Comparison of ENCODE assay signal across 8 mouse cellular contexts in the genomic region with DNA sequence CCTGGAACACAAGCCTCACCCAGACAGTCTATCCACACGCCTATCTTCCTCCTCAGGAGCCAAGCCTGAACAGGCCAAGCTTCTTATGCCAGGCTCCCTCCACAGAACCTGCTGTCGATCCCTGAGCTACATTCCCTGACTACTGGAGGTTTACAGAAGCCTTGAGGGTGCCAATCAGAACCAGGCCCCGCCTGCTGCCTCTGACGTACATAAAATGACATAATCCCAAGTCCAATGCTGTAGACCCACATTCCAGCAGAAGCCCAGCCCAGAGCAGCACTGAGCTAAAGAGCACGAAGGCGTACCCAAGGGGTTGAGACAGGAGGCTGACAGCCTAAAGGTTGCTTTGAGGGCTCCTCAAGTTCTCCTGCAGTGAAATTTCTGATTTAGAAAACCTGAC. TPM values are rescaled to one million over a fixed set of nuclear protein-coding genes. Genes with fewer than 3 reads are reported as not detected.
A peak's percentile ranks its signal among the peaks of the same experiment; 100 is the strongest.
DNase-seq lines count a peak whose midpoint lies in the region; ATAC-seq lines count a peak whose summit lies in the region.

No protein-coding gene starts in this region.

- no peaks in the 10 kb centered on the region for H3K27me3 ChIP-seq in lung, embryonic 16.5 days (ENCODE audit: control insufficient read depth, insufficient read depth, low read depth, low read length)
- H3K27me3 ChIP-seq in stomach, embryonic 16.5 days (ENCODE audit: control insufficient read depth, insufficient read depth, low read length) = no peaks in the 10 kb centered on the region

- peaks cover 91% of the 10 kb centered on the region for H3K4me1 ChIP-seq in lung, embryonic 16.5 days (replicated peaks; ENCODE audit: control insufficient read depth, insufficient read depth, low read length)
- peaks cover 78% of the 10 kb centered on the region for H3K4me1 ChIP-seq in stomach, embryonic 16.5 days (ENCODE audit: control insufficient read depth, insufficient read depth, low read length)

- H3K36me3 ChIP-seq in lung, embryonic 16.5 days (ENCODE audit: control insufficient read depth, insufficient read depth, low read length) = peaks cover 2% of the 10 kb centered on the region; the same call in 1 of the 2 replicates
- H3K36me3 ChIP-seq in stomach, embryonic 16.5 days (ENCODE audit: control insufficient read depth, insufficient read depth, low read length) = no peaks in the 10 kb centered on the region

- H3K9me3 ChIP-seq in lung, embryonic 16.5 days (ENCODE audit: control insufficient read depth, low read length) = no peaks in the 10 kb centered on the region
- H3K9me3 ChIP-seq in stomach, embryonic 16.5 days (replicated peaks; ENCODE audit: control insufficient read depth, low read length) = no peaks in the 10 kb centered on the region

- H3K9ac ChIP-seq in lung, embryonic 16.5 days (ENCODE audit: low read length) = no peak overlapping the region
- H3K9ac ChIP-seq in stomach, embryonic 16.5 days (ENCODE audit: low read length) = peak overlapping the region; percentile 3; the same call in 1 of the 2 replicates

- peak; percentile 74 for ATAC-seq in lung, embryonic 16.5 days (ENCODE audit: low read depth)
- peak; percentile 81 for ATAC-seq in stomach, embryonic 16.5 days (ENCODE audit: insufficient read depth, low FRiP score)

- intact Hi-C loops in heart, postnatal 14 days (cut with DNase I) = no loop called here

- 0 out of 2 replicates have a peak overlapping the region, but pooled peaks have one; percentile 18 for H3K4me2 ChIP-seq in lung, embryonic 16.5 days (ENCODE audit: low read depth, low read length)
- H3K4me2 ChIP-seq in stomach, embryonic 16.5 days (ENCODE audit: low read depth, low read length) = 0 out of 2 replicates have a peak overlapping the region, but pooled peaks have one; percentile 7

- peak overlapping the region; percentile 69 for H3K27ac ChIP-seq in lung, embryonic 16.5 days (ENCODE audit: low read length)
- peak overlapping the region; percentile 89 for H3K27ac ChIP-seq in stomach, embryonic 16.5 days (ENCODE audit: low read length)

- DNase-seq in ovary, postnatal 36 days (ENCODE audit: low spot score) = peak; percentile 43
- DNase-seq in ovary, postnatal 10 days (ENCODE audit: low spot score) = no peak
- DNase-seq in forelimb bud, embryonic 11.5 days (ENCODE audit: low read depth, low spot score) = peak; percentile 48
- DNase-seq in heart, postnatal 14 days = peak; percentile 67 to 79
- DNase-seq in layer of hippocampus, adult 9-10 months (ENCODE audit: low spot score) = peak; percentile 57
- no peak for DNase-seq in thymus, postnatal 25 days

- WGBS in lung, embryonic 16.5 days = 24% methylated on average over 6 of the region's 6 CpGs
- 24% methylated on average over 6 of the region's 6 CpGs for WGBS in stomach, embryonic 16.5 days

- H3K4me3 ChIP-seq in lung, embryonic 16.5 days (ENCODE audit: low read length) = no peak overlapping the region
- H3K4me3 ChIP-seq in stomach, embryonic 16.5 days (replicated peaks; ENCODE audit: low read length) = no peak overlapping the region

RNA-seq across cellular contexts. Expression of gene Cry2, which starts 6.0 kb away (rescaled TPM):
- total RNA-seq in heart, postnatal 14 days (2021) = 10 to 100 TPM; 20.9 to 26.6 TPM
- 28.8 and 29.8 TPM in 2 replicates for polyA plus RNA-seq in lung, embryonic 16.5 days (2015; fragmentation: Nextera tagmentation; extraction: Ambion mirVana)
- 23.4 and 26.5 TPM in 2 replicates for polyA plus RNA-seq in stomach, embryonic 16.5 days (2015; fragmentation: Nextera tagmentation; extraction: Ambion mirVana)

RNA-seq across cellular contexts. Expression of gene Mapk8ip1, which starts 26.8 kb away (rescaled TPM):
- 1 to 10 TPM; 7.4 to 8.6 TPM for total RNA-seq in heart, postnatal 14 days (2021)
- 8.9 and 11.0 TPM in 2 replicates for polyA plus RNA-seq in lung, embryonic 16.5 days (2015; fragmentation: Nextera tagmentation; extraction: Ambion mirVana)
- 12.5 and 14.9 TPM in 2 replicates for polyA plus RNA-seq in stomach, embryonic 16.5 days (2015; fragmentation: Nextera tagmentation; extraction: Ambion mirVana)

RNA-seq across cellular contexts. Expression of gene Slc35c1, which starts 32.5 kb away (rescaled TPM):
- total RNA-seq in heart, postnatal 14 days (2021) = 1 to 10 TPM; 5.5 to 5.6 TPM
- polyA plus RNA-seq in lung, embryonic 16.5 days (2015; fragmentation: Nextera tagmentation; extraction: Ambion mirVana) = 18.7 and 19.6 TPM in 2 replicates
- polyA plus RNA-seq in stomach, embryonic 16.5 days (2015; fragmentation: Nextera tagmentation; extraction: Ambion mirVana) = 34.5 and 40.4 TPM in 2 replicates

RNA-seq across cellular contexts. Expression of gene 1700029I15Rik, which starts 45.5 kb away (rescaled TPM):
- total RNA-seq in heart, postnatal 14 days (2021) = 1 to 10 TPM; 1.4 to 1.9 TPM
- polyA plus RNA-seq in lung, embryonic 16.5 days (2015; fragmentation: Nextera tagmentation; extraction: Ambion mirVana) = 2.5 and 4.9 TPM in 2 replicates
- 3.5 and 5.4 TPM in 2 replicates for polyA plus RNA-seq in stomach, embryonic 16.5 days (2015; fragmentation: Nextera tagmentation; extraction: Ambion mirVana)

RNA-seq across cellular contexts. Expression of gene Large2, which starts 53.2 kb away (rescaled TPM):
- under 1 TPM; 0.32 to 0.36 TPM for total RNA-seq in heart, postnatal 14 days (2021)
- 20.4 and 20.9 TPM in 2 replicates for polyA plus RNA-seq in lung, embryonic 16.5 days (2015; fragmentation: Nextera tagmentation; extraction: Ambion mirVana)
- polyA plus RNA-seq in stomach, embryonic 16.5 days (2015; fragmentation: Nextera tagmentation; extraction: Ambion mirVana) = 12.6 and 15.5 TPM in 2 replicates

Comparison
In these comparisons a context has a peak if more than half of its experiments do, and no peak if none do; other contexts are left out.
1. DNase-seq: peak in ovary, postnatal 36 days (single experiment), forelimb bud, embryonic 11.5 days (single experiment), heart, postnatal 14 days (2 of 2) and layer of hippocampus, adult 9-10 months (single experiment); none in ovary, postnatal 10 days (single experiment) and thymus, postnatal 25 days (single experiment).